Mouse (Mus musculus) lung, postnatal 10 days (tissue): ENCODE measurements at regions not wholly inside any gene's neighbourhood (a gene's known extent, or its start where the extent isn't known, plus 50 kb on each side); places are given as distances from the start of the nearest gene placed in this dataset.

Experiments used
- DNase-seq: peaks from one replicate; pipeline ENCODE4 v3.0.0; 2021

GRCm38 (mm10) chr9:14106371-14106770 is 168.5 kb upstream of the Sesn3 start:
- DNase-seq: no peak

DNA sequence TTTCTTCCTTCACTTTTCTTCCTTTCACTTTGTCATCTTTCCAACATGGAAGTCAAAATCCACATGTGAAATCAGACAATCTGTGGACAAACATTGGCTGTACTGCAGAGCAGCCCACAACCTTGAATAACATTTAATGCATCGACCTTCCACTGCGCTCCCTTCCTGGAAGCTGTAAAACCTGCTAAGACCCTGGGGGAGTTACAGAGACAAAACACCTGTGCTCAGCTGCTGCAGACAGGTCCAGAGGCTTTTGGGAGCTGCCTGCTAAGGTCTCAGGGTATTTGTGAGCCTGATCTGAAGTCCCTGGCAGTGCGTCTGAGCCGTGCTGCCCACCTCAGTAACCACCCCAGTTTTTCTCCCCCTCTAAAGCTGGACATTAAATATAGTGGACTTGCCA is 166.1 kb upstream of the Sesn3 start:
- no peak for DNase-seq

- DNase-seq: no peak
These were observed 165.4 kb upstream of the Sesn3 start for GRCm38 (mm10) chr9:14109492-14109891.

DNA sequence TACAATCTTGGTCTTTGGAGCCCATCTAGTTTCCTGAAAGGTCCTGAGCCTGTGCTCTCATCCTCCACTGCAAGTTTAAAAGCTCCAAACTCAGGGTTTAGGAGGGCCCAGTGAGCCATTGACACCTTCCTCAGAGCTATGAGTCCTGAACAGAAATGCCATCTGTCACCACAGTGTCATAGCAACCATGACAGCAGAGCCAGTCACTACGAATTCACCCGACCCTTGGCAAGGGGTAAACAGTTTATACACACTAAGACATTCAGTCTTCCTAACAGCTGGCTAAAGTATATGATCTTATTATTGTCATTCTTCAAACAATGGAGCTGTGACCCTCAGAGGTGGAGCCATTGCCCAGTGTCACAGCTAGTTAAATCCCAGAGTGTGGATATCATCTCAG is 163.2 kb upstream of the Sesn3 start:
- DNase-seq: no peak

DNA sequence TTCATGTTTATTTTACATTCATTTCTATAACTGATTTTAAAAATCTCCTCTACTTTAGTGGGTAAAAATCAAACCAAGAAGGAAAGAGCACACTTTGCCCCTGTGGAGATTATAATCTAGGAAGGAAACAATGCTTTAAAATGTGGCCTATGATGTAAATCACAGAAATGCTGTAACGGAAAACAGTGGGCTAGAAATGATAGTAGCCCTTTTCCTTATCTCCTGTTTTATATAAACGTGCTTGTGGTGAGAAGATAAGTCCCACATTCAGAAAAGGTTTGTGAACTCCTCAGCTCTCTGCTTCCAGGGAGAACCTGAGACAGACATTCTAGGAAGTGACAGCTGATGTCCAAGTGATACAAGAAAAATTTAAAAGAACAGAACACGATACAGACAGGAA is 159.3 kb upstream of the Sesn3 start:
- no peak for DNase-seq

DNA sequence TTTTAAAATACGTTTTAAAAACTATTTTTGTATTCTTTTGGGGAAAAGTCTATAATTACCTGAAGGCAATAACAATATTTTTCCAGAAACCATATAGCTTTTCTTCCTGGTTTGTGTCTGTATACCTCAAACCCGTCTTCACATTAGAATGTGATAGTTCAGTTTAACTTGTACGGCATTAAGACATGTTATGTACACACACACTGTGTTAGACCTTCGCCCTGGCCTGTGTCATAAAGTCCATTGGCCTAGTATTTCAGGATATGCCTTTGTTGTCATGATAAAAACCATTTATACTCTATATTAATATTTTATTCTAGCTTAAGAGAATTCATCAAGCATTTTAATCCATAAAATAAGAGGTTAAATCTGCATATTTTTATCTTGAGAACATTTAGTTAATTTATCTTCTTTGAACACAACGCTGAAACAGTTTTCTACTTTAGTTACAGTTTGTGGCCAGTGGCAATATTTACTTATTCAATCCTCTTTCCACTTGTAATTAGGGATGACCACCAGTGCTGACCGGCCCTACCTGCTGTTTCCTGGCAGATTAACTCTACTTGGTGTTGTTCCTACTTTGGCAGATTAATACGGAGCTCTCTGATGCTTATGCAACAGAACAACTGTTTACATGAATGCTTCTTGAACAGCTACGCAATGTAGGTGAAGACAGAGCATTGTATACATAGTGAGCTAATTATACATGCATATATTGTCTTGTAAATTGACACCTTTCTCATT is 158.6 kb upstream of the Sesn3 start:
- DNase-seq: no peak

DNA sequence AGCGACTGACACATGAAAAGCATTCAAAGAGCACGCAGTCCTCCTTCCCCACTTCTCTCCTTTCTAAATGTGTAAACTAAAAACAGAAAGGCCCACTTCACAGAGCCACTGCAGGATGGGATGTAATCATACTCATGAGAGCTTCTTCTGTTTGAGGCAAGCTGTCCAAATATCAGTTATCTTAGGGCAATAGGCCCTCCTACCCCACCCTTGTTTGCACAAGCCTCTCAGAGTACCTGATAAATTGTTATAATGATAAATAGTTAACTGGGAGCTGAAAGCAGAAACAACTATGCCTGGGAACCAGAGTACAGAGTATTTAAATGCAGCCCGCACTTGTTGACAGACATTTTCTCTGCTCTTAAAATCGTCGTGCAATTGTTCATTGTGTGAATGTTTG is 141.5 kb upstream of the Sesn3 start:
- no peak for DNase-seq

DNA sequence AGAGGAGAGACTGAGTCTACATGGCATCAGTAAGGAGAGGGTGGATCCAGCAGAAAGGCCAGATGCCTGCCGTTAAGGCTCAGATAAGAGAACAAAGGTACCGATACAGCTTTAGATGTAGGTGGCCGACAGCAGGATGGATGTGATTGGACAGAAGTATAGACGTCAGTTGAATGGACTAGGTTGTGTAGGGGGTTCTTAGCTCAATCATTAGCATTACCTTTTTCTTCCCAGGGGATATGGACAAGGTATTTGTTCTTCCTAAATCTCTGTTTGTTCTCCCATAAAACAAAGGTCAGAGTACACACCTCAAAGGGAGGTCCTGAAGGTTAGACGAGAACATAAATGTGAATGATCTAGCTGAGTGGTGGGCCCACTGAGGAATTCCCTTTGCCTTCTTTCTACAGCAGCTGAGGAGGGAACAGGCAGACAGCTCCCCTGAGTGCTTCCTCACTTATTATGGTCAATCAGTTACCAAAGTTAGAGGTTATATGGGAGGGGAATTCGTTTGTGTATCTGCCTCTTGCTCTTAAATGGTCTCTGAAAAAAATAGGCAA is 139.9 kb upstream of the Sesn3 start:
- DNase-seq: no peak

GRCm38 (mm10) chr9:14141321-14141720 is 133.5 kb upstream of the Sesn3 start:
- no peak for DNase-seq

- DNase-seq: no peak
These were observed 130.9 kb upstream of the Sesn3 start for GRCm38 (mm10) chr9:14143988-14144387.

GRCm38 (mm10) chr9:14147088-14147487 is 127.8 kb upstream of the Sesn3 start:
- DNase-seq: peak; percentile 10

- DNase-seq: no peak
These were observed 127.1 kb upstream of the Sesn3 start for GRCm38 (mm10) chr9:14147731-14148130.

- DNase-seq: no peak
These were observed 124.6 kb upstream of the Sesn3 start for GRCm38 (mm10) chr9:14150288-14150687.

DNA sequence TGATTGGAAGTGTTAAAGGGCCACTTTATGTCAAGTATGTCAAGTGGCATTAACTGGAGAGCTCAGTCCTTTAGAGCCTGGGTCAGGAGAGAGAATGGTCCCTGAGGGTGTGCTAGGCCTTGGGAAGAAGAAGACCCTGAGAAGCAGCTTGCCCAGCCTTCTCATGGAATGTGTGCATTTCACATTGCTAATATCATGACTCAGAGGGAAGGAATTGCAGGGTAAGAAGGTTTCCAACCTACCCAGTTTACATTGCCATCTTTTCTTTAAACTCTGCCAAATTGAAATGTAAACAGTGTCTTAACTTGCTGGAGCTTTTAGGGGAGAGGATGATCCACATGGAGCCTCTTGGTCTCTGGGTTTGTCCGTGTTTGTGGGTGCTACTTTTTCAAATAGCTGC is 117.9 kb upstream of the Sesn3 start:
- DNase-seq: no peak

DNA sequence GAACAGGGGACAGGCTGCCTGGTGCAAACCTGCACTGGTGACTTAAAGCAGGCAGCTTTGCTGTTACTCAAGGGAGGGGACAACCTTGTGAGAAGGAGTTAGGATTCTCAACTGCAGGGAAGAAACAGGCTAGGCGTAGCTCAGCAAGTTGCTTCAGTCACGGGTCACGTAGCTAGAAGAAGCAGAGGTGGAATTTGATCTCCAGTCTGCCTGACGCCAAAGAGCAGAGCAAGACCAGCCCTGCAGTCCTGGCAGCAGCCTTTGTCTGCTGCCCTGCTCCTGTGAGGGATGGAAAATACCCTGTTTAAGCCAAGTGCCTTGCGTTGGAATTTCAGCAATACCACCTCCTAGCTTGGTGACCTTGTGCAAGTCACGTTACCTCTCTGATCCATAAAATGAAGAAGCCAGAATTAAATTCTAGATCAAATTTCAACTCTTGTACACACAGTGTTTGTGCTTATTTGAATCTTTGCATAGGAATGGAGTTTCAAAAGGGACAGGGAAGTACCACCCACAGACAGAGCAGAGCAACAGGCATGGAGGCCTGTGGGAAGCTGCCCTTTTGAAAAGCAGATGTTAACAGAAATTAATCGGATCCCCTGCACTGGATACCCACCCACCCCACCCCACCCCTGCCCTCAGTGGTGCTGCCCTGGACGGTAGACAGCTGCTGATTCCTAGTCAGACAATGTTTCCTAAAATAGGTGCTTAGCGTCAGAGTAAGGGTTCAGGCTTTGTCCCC is 116.6 kb upstream of the Sesn3 start:
- no peak for DNase-seq

DNA sequence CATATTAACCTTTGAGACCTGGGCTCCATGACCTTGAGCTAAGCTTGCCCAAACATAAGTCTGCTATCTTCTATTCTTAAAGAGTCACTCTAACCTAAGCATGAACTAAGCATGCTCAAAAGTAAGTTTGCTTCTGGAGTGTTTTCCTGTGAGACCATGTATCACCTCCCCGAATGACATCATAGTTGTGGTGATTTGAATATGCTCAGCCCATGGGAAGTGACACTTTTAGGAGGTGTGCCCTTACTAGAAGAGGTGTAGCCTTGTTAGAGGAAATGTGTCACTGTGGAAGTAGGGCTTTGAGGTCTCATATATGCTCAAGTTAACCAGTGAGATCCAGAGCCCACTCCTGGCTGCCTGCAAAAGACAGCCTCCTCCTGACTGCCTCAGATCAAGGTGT is 114.7 kb upstream of the Sesn3 start:
- no peak for DNase-seq

DNA sequence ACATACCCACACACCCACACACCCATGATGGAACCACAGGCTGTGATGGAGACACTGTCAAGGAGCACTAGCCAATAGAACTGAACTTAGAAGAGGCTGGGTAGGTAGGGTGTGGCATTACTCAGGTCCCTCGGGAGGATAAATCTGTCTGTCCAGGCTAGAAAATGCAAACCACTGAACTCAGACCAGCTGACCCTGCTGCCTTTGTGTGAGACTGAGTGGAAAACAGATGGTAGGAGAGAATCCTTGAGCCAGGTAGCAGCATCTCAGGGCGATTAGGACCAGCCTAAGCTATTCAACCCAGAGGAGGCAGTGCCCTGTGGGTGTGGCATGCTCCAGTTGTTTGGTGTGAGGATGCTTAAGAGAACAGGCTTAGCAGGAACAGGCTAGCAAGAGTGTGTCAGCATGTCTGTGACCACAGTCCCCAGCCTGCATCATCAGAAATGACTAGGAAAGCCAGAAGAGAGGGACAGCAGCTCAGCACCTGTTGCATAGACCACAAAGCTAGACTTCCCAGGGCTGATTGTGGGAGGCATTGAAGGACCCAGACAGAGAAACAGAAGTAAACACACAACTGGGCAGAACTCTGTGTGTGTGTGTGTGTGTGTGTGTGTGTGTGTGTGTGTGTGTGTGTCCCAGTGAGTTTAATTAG is 103.2 kb upstream of the Sesn3 start:
- no peak for DNase-seq

- DNase-seq: peak; percentile 81
These were observed 101.1 kb upstream of the Sesn3 start for GRCm38 (mm10) chr9:14173631-14174323.

DNA sequence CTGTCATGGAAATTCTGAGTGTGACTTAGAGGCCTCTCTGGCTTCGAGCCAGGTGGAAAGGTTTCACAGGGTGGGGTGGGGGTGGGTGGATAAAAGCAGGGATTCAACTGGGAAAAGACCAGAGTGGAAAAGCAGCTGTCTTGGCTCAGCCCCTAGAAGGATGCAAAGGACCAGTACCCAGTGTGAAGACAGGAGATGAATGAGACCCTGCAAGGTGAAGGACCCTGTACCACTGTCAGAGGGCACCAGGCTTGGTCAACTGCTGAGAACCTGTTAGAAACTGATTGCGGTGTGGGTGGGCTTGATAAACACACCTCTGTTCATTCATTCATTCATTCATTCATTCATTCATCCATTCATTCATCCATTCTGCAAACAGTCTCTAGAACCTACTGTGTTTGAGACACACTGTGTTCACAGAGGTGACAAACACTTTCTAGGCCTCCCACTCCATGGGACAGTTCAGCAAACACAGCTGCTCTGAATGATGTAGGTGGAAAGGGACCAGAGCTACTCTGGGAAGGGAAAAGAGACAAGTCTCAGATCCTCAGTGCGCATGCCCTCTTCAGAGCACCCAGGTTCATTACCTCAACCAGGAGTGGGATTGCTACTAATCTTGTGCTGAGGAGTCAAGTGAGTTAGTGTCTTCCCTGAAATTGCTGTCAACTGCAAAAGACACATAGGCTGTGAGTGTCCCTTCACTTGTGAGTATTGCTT is 100.4 kb upstream of the Sesn3 start:
- no peak for DNase-seq

DNA sequence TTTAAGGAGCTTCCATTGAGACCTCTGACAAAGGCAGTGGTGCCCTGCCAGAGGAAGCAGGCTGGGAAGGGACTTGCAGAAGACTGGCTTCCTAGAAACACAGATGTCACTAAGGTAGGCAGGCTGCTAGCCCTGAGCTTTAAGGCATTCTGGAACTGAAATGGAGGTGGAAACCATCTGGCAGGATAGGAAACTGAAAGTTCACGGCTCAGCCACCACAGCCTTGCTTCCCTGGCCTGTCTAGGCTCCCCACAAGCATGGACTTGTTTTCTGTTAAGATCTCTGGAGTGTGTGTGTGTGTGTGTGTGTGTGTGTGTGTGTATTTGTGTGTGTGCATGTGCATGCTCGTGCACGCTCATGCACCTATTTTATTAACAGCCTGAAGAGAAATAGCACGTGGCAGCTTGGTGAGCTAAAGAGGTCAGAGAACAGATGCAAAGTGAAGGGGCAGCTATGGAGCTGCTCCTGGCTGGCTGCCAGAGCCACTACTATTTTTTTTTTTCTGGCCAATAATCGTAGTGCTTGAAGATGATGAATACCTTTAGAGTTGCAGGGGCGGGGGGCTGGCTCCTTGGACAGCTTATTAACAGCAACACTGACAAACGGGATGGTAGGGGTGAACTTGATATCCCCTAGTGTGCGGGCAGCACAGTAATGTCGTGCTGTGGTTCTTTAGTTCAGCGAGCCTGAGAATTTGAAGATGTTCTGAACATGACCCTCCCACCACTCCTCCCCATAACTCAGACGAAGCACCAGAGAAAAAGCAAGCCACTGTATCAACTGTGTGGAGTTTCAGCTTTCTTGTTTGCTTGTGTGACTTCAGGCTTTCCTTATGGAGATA is 99.6 kb upstream of the Sesn3 start:
- DNase-seq: peak; percentile 24

GRCm38 (mm10) chr9:14179777-14180176 is 95.1 kb upstream of the Sesn3 start:
- DNase-seq: no peak

DNA sequence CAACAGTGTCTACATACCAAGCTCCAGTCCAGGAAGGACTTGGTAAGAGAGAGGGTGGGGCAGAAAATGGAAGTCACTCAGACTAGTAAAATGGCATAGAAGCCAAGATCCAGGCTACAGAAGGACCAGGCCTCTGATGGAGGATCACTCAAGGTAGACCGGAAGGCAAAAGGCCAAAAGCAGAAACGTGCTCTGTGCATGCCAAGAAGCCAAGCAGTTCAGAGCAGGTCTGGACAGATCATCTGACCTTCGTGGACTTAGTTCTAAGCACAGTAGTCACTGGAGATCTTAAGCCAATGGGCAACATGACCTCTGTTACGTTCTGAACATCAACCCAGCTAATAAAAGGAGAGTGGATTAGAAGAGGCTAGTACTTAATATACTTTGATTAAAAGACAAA is 90.6 kb upstream of the Sesn3 start:
- no peak for DNase-seq
